Mouse (Mus musculus) liver, embryonic 14.5 days (tissue): ENCODE measurements at regions not wholly inside any gene's neighbourhood (a gene's known extent, or its start where the extent isn't known, plus 50 kb on each side); places are given as distances from the start of the nearest gene placed in this dataset.

Source experiments
- CTCF ChIP-seq: IDR thresholded peaks from 2 replicates; pipeline ENCODE4 v1.5.1; 2016; ENCODE audit warnings: antibody characterized with exemption, low read depth, control low read depth
- EP300 ChIP-seq: IDR thresholded peaks from 2 replicates; pipeline ENCODE4 v1.6.1; 2016; ENCODE audit warnings: antibody characterized with exemption, low read depth

GRCm38 (mm10) chr7:75018640-75019039, 290.4 kb downstream of the Sv2b start:
- TF ChIP-seq CTCF (no peak), EP300 (no peak)
